Mouse (Mus musculus) testis, adult 2 months (tissue): Measurements from ENCODE around the gene Urad.

Source experiments
- CTCF ChIP-seq: fragments of 200-500 bp; IDR thresholded peaks from 2 replicates; pipeline ENCODE4 v1.5.1; 2012; ENCODE audit warnings: low read depth, mild to moderate bottlenecking, inconsistent platforms, low read length, moderate library complexity; ENCODE audit not compliant: control insufficient read depth, insufficient read depth, insufficient replicate concordance
- POLR2A ChIP-seq: fragments of 200-500 bp; IDR thresholded peaks from 2 replicates; pipeline ENCODE4 v1.6.1; 2012; ENCODE audit warnings: low read depth, mild to moderate bottlenecking, inconsistent platforms, low read length, moderate library complexity; ENCODE audit not compliant: control insufficient read depth

DNA sequence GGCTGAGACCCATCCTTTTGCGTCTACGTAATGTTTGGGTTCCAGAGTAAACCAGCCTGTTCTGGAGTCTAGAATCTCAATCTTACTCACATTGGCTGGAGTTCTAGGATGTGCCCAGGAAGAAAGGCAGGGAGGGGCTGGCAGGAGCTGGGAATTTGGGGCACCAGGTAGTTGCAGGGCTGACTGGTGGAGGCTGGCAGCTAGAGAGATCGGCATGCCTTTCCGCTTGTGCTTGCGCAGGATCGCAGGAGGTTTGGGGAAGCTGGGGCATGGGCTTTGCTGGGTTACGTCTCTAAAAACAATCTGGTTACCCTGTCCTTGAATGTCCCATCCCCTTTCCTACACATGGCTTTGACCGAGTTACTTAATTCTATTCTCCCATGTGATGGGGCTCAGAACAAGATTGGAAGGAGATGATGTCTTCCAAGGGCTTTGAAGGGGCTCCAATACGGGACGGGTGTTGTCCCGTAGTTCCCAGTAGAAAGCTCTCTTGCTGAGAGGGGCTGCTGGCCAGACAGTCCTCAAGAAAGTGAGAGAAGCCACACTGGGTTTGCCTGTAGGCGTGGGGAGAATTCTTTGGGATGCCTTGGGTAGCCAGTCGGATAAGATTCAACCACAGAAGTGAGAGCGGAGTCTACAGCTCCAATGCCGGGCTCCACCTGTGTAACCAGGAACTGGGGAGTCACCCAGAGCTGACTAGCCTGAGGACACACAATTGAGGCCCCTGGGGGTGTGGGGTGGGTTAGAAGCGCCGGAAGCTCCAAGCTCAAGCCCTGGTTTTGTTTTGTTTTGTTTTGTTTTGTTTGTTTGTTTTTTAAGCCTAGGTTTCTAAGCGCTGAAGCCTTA, 45.3 kb downstream of the Urad start:
- TF ChIP-seq POLR2A (no peak), CTCF (no peak)
